Mouse (Mus musculus): ENCODE data around the gene Atg101. TPM values are rescaled to one million over a fixed set of nuclear protein-coding genes. Genes with fewer than 3 reads are reported as not detected.

The Atg101 gene
- polyA plus RNA-seq, 1 experiment = 110 TPM

GRCm38 (mm10) chr15:101238885-101239511 is 45.1 kb upstream of the Atg101 start:
- no peaks in the 10 kb centered on the region for H3K36me3 ChIP-seq (ENCODE audit: control insufficient read depth, insufficient read depth)
- no peaks in the 10 kb centered on the region for H3K27me3 ChIP-seq (ENCODE audit: control insufficient read depth, insufficient read depth, insufficient read length)
- H3ac ChIP-seq (ENCODE audit: control insufficient read depth, insufficient read length) = no peak overlapping the region
- H3K4me3 ChIP-seq = no peak overlapping the region
- peak overlapping the region; percentile 47 for H3K4me2 ChIP-seq (ENCODE audit: low read depth)
- TF ChIP-seq E2F4 (IDR thresholded peaks at IDR 0.05; ENCODE audit: insufficient read depth) (no peak), CEBPB (IDR thresholded peaks at IDR 0.05; ENCODE audit: insufficient read depth, poor library complexity, severe bottlenecking) (no peak), POLR2A (IDR thresholded peaks at IDR 0.05; ENCODE audit: insufficient read length, low read depth) (peak; percentile 15), MYOD1 (IDR thresholded peaks at IDR 0.05; ENCODE audit: control insufficient read depth in 1 of 3, insufficient read length in 2 of 3, low read depth in 2 of 3) (peak in 1 of 3 experiments; percentile 54), USF1 (IDR thresholded peaks at IDR 0.05; ENCODE audit: low read depth) (no peak), TCF12 (IDR thresholded peaks at IDR 0.05; ENCODE audit: insufficient read depth, poor library complexity, severe bottlenecking) (no peak), MAX (IDR thresholded peaks at IDR 0.05; ENCODE audit: low read depth) (no peak), REST (IDR thresholded peaks at IDR 0.05; ENCODE audit: insufficient read depth, insufficient read length) (no peak), TCF3 (IDR thresholded peaks at IDR 0.05; ENCODE audit: insufficient read length, low read depth) (no peak), SRF (IDR thresholded peaks at IDR 0.05; ENCODE audit: control insufficient read depth, insufficient read length, low read depth) (no peak), MYOG (IDR thresholded peaks at IDR 0.05; ENCODE audit: control insufficient read depth in 1 of 3, insufficient read depth in 1 of 3, insufficient read length in 2 of 3, low read depth in 2 of 3) (peak in 1 of 3 experiments; percentile 54)
- H3K79me2 ChIP-seq (ENCODE audit: control insufficient read depth, insufficient read depth) = no peaks in the 10 kb centered on the region

GRCm38 (mm10) chr15:101239821-101240220 is 44.3 kb upstream of the Atg101 start:
- Histone ChIP-seq H3K36me3 (ENCODE audit: control insufficient read depth, insufficient read depth) (no peaks in the 10 kb centered on the region), H3K27me3 (ENCODE audit: control insufficient read depth, insufficient read depth, insufficient read length) (no peaks in the 10 kb centered on the region), H3K4me3 (no peak overlapping the region), H3ac (ENCODE audit: control insufficient read depth, insufficient read length) (no peak overlapping the region), H3K4me2 (ENCODE audit: low read depth) (peak overlapping the region; percentile 47), H3K79me2 (ENCODE audit: control insufficient read depth, insufficient read depth) (no peaks in the 10 kb centered on the region)
- TF ChIP-seq SRF (IDR thresholded peaks at IDR 0.05; ENCODE audit: control insufficient read depth, insufficient read length, low read depth) = no peak
- no peak for TF ChIP-seq REST (IDR thresholded peaks at IDR 0.05; ENCODE audit: insufficient read depth, insufficient read length)
- TF ChIP-seq MYOG (IDR thresholded peaks at IDR 0.05; ENCODE audit: control insufficient read depth in 1 of 3, insufficient read depth in 1 of 3, insufficient read length in 2 of 3, low read depth in 2 of 3) = no peak
- no peak for TF ChIP-seq TCF12 (IDR thresholded peaks at IDR 0.05; ENCODE audit: insufficient read depth, poor library complexity, severe bottlenecking)
- TF ChIP-seq POLR2AphosphoS2 (IDR thresholded peaks at IDR 0.05; ENCODE audit: insufficient read length, low read depth) = no peak
- no peak for TF ChIP-seq CEBPB (IDR thresholded peaks at IDR 0.05; ENCODE audit: insufficient read depth, poor library complexity, severe bottlenecking)
- no peak for TF ChIP-seq MAX (IDR thresholded peaks at IDR 0.05; ENCODE audit: low read depth)

- Histone ChIP-seq H3K79me2 (ENCODE audit: control insufficient read depth, insufficient read depth) (no peaks in the 10 kb centered on the region), H3ac (ENCODE audit: control insufficient read depth, insufficient read length) (no peak overlapping the region), H3K4me3 (peak overlapping the region; percentile 8), H3K27me3 (ENCODE audit: control insufficient read depth, insufficient read depth, insufficient read length) (no peaks in the 10 kb centered on the region), H3K36me3 (ENCODE audit: control insufficient read depth, insufficient read depth) (no peaks in the 10 kb centered on the region), H3K4me2 (ENCODE audit: low read depth) (peak overlapping the region; percentile 85)
- TF ChIP-seq POLR2A (IDR thresholded peaks at IDR 0.05; ENCODE audit: insufficient read length, low read depth) = peak; percentile 59
- peak; percentile 66 for TF ChIP-seq POLR2AphosphoS2 (IDR thresholded peaks at IDR 0.05; ENCODE audit: insufficient read length, low read depth)
- TF ChIP-seq CEBPB (IDR thresholded peaks at IDR 0.05; ENCODE audit: insufficient read depth, poor library complexity, severe bottlenecking) = no peak
- TF ChIP-seq REST (IDR thresholded peaks at IDR 0.05; ENCODE audit: insufficient read depth, insufficient read length) = no peak
- peak; percentile 65 to 91 (median 71) for TF ChIP-seq MYOD1 (IDR thresholded peaks at IDR 0.05; ENCODE audit: control insufficient read depth in 1 of 3, insufficient read length in 2 of 3, low read depth in 2 of 3)
- TF ChIP-seq USF1 (IDR thresholded peaks at IDR 0.05; ENCODE audit: low read depth) = no peak
- TF ChIP-seq TCF12 (IDR thresholded peaks at IDR 0.05; ENCODE audit: insufficient read depth, poor library complexity, severe bottlenecking) = no peak
- TF ChIP-seq MYOG (IDR thresholded peaks at IDR 0.05; ENCODE audit: control insufficient read depth in 1 of 3, insufficient read depth in 1 of 3, insufficient read length in 2 of 3, low read depth in 2 of 3) = peak; percentile 75 to 95 (median 87)
Measured at GRCm38 (mm10) chr15:101240799-101241204, 43.3 kb upstream of the Atg101 start.

GRCm38 (mm10) chr15:101241236-101241635 is 42.8 kb upstream of the Atg101 start:
- peak overlapping the region; percentile 8 for H3K4me3 ChIP-seq
- no peaks in the 10 kb centered on the region for H3K27me3 ChIP-seq (ENCODE audit: control insufficient read depth, insufficient read depth, insufficient read length)
- H3K4me2 ChIP-seq (ENCODE audit: low read depth) = peak overlapping the region; percentile 85
- no peak for TF ChIP-seq TCF12 (IDR thresholded peaks at IDR 0.05; ENCODE audit: insufficient read depth, poor library complexity, severe bottlenecking)
- TF ChIP-seq POLR2A (IDR thresholded peaks at IDR 0.05; ENCODE audit: insufficient read length, low read depth) = peak; percentile 20
- TF ChIP-seq REST (IDR thresholded peaks at IDR 0.05; ENCODE audit: insufficient read depth, insufficient read length) = no peak
- TF ChIP-seq MYOD1 (IDR thresholded peaks at IDR 0.05; ENCODE audit: control insufficient read depth in 1 of 3, insufficient read length in 2 of 3, low read depth in 2 of 3) = no peak
- no peak for TF ChIP-seq USF1 (IDR thresholded peaks at IDR 0.05; ENCODE audit: low read depth)
- no peak for TF ChIP-seq MAX (IDR thresholded peaks at IDR 0.05; ENCODE audit: low read depth)
- no peak for TF ChIP-seq MYOG (IDR thresholded peaks at IDR 0.05; ENCODE audit: control insufficient read depth in 1 of 3, insufficient read depth in 1 of 3, insufficient read length in 2 of 3, low read depth in 2 of 3)
- TF ChIP-seq TCF3 (IDR thresholded peaks at IDR 0.05; ENCODE audit: insufficient read length, low read depth) = no peak
- H3ac ChIP-seq (ENCODE audit: control insufficient read depth, insufficient read length) = no peak overlapping the region
- H3K36me3 ChIP-seq (ENCODE audit: control insufficient read depth, insufficient read depth) = no peaks in the 10 kb centered on the region
- H3K79me2 ChIP-seq (ENCODE audit: control insufficient read depth, insufficient read depth) = no peaks in the 10 kb centered on the region

GRCm38 (mm10) chr15:101241853-101242252 is 42.2 kb upstream of the Atg101 start:
- TF ChIP-seq MYOD1 (IDR thresholded peaks at IDR 0.05; ENCODE audit: control insufficient read depth in 1 of 3, insufficient read length in 2 of 3, low read depth in 2 of 3) (peak in 1 of 3 experiments; percentile 46), USF1 (IDR thresholded peaks at IDR 0.05; ENCODE audit: low read depth) (no peak), SRF (IDR thresholded peaks at IDR 0.05; ENCODE audit: control insufficient read depth, insufficient read length, low read depth) (no peak), POLR2A (IDR thresholded peaks at IDR 0.05; ENCODE audit: insufficient read length, low read depth) (no peak), CEBPB (IDR thresholded peaks at IDR 0.05; ENCODE audit: insufficient read depth, poor library complexity, severe bottlenecking) (no peak), MYOG (IDR thresholded peaks at IDR 0.05; ENCODE audit: control insufficient read depth in 1 of 3, insufficient read depth in 1 of 3, insufficient read length in 2 of 3, low read depth in 2 of 3) (peak in 1 of 3 experiments; percentile 32), TCF12 (IDR thresholded peaks at IDR 0.05; ENCODE audit: insufficient read depth, poor library complexity, severe bottlenecking) (no peak)
- Histone ChIP-seq H3K27me3 (ENCODE audit: control insufficient read depth, insufficient read depth, insufficient read length) (no peaks in the 10 kb centered on the region), H3K4me3 (peak overlapping the region; percentile 8), H3K79me2 (ENCODE audit: control insufficient read depth, insufficient read depth) (no peaks in the 10 kb centered on the region), H3ac (ENCODE audit: control insufficient read depth, insufficient read length) (no peak overlapping the region), H3K36me3 (ENCODE audit: control insufficient read depth, insufficient read depth) (no peaks in the 10 kb centered on the region), H3K4me2 (ENCODE audit: low read depth) (peak overlapping the region; percentile 85)
